Mouse (Mus musculus): ENCODE measurements around the gene Gm17651. TPM values are rescaled to one million over a fixed set of nuclear protein-coding genes. Genes with fewer than 3 reads are reported as not detected.

Gene Gm17651
- polyA plus RNA-seq, 1 experiment from 2014 or later = not detected

- no peak overlapping the region for H3K9ac ChIP-seq
- ATAC-seq (ENCODE audit: insufficient read depth, low FRiP score, low read depth) = no peak
Measured at GRCm38 (mm10) chr3:97648518-97648917, 26.0 kb downstream of the Gm17651 start.

DNA sequence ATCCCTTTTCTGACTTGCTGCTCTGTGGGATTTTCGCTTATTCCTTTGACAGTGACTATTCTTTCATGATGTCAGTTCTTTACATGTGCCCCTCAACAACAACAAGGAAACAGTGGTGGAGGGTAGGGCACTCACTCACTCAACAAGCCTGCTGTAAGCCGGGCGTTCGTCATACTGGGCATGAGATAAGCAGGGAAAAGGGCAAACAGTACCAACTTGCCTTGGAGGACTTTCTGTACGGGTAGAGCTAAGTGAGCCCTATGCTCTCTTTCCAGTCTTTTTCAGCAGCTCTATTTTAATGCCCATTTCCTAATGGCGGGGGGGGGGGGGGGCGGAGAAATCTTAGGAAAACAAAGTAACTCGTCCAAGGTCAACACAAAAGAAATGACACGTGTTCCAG, 32.5 kb downstream of the Gm17651 start:
- no peak overlapping the region for H3K4me2 ChIP-seq
- no peaks in the 10 kb centered on the region for H3K36me3 ChIP-seq
- no peaks in the 10 kb centered on the region for H3K27me3 ChIP-seq (replicated peaks)
- no peak overlapping the region for H3K9ac ChIP-seq
- ATAC-seq (ENCODE audit: insufficient read depth, low FRiP score, low read depth) = no peak
- H3K4me3 ChIP-seq (replicated peaks) = no peak overlapping the region
- 75% methylated on average over 9 of the region's 9 CpGs for WGBS
- no peaks in the 10 kb centered on the region for H3K9me3 ChIP-seq
- H3K27ac ChIP-seq = no peak overlapping the region
- no peaks in the 10 kb centered on the region for H3K4me1 ChIP-seq

More at GRCm38 (mm10) chr3:97648518-97648917, 26.0 kb downstream of the Gm17651 start:
- no peak overlapping the region for H3K4me3 ChIP-seq (replicated peaks)
- H3K9me3 ChIP-seq = no peaks in the 10 kb centered on the region
- no peaks in the 10 kb centered on the region for H3K36me3 ChIP-seq
- no peaks in the 10 kb centered on the region for H3K27me3 ChIP-seq (replicated peaks)
- no peak overlapping the region for H3K27ac ChIP-seq
- H3K4me1 ChIP-seq = no peaks in the 10 kb centered on the region
- H3K4me2 ChIP-seq = no peak overlapping the region
- WGBS = 35% methylated on average over 1 of the region's 1 CpGs

GRCm38 (mm10) chr3:97641396-97641795, 33.1 kb downstream of the Gm17651 start:
- Histone ChIP-seq H3K4me1 (no peaks in the 10 kb centered on the region), H3K9ac (no peak overlapping the region), H3K4me3 (replicated peaks) (no peak overlapping the region), H3K4me2 (no peak overlapping the region), H3K27ac (no peak overlapping the region), H3K36me3 (no peaks in the 10 kb centered on the region), H3K9me3 (no peaks in the 10 kb centered on the region), H3K27me3 (replicated peaks) (no peaks in the 10 kb centered on the region)
- ATAC-seq (ENCODE audit: insufficient read depth, low FRiP score, low read depth) = no peak
- 88% methylated on average over 4 of the region's 4 CpGs for WGBS

GRCm38 (mm10) chr3:97634288-97634761, 40.2 kb downstream of the Gm17651 start:
- Histone ChIP-seq H3K9ac (no peak overlapping the region), H3K27ac (no peak overlapping the region), H3K4me1 (no peaks in the 10 kb centered on the region), H3K27me3 (replicated peaks) (no peaks in the 10 kb centered on the region), H3K4me3 (replicated peaks) (no peak overlapping the region), H3K9me3 (no peaks in the 10 kb centered on the region), H3K36me3 (no peaks in the 10 kb centered on the region), H3K4me2 (no peak overlapping the region)
- WGBS = 46% methylated on average over 3 of the region's 3 CpGs
- no peak; the same call in 1 of the 2 replicates for ATAC-seq (ENCODE audit: insufficient read depth, low FRiP score, low read depth)

- H3K36me3 ChIP-seq = no peaks in the 10 kb centered on the region
- H3K4me3 ChIP-seq (replicated peaks) = no peak overlapping the region
- H3K9ac ChIP-seq = no peak overlapping the region
- H3K9me3 ChIP-seq = no peaks in the 10 kb centered on the region
- peaks cover 4% of the 10 kb centered on the region; the same call in 1 of the 2 replicates for H3K4me1 ChIP-seq
- H3K4me2 ChIP-seq = no peak overlapping the region
- no peaks in the 10 kb centered on the region for H3K27me3 ChIP-seq (replicated peaks)
- WGBS = 66% methylated on average over 4 of the region's 4 CpGs
- H3K27ac ChIP-seq = no peak overlapping the region
- ATAC-seq (ENCODE audit: insufficient read depth, low FRiP score, low read depth) = no peak
Measured at GRCm38 (mm10) chr3:97633456-97633855, 41.0 kb downstream of the Gm17651 start.

GRCm38 (mm10) chr3:97631258-97631860, 43.1 kb downstream of the Gm17651 start:
- 84% methylated on average over 8 of the region's 8 CpGs for WGBS
- no peak for ATAC-seq (ENCODE audit: insufficient read depth, low FRiP score, low read depth)
- H3K27me3 ChIP-seq (replicated peaks) = no peaks in the 10 kb centered on the region
- no peak overlapping the region for H3K4me2 ChIP-seq
- H3K9ac ChIP-seq = no peak overlapping the region
- no peaks in the 10 kb centered on the region for H3K36me3 ChIP-seq
- no peak overlapping the region for H3K4me3 ChIP-seq (replicated peaks)
- H3K9me3 ChIP-seq = no peaks in the 10 kb centered on the region
- no peak overlapping the region for H3K27ac ChIP-seq
- H3K4me1 ChIP-seq = peaks cover 4% of the 10 kb centered on the region; the same call in 1 of the 2 replicates

- no peak overlapping the region for H3K4me3 ChIP-seq (replicated peaks)
- peaks cover 4% of the 10 kb centered on the region; the same call in 1 of the 2 replicates for H3K4me1 ChIP-seq
- no peaks in the 10 kb centered on the region for H3K36me3 ChIP-seq
- no peaks in the 10 kb centered on the region for H3K9me3 ChIP-seq
- no peaks in the 10 kb centered on the region for H3K27me3 ChIP-seq (replicated peaks)
- H3K4me2 ChIP-seq = no peak overlapping the region
- H3K27ac ChIP-seq = no peak overlapping the region
- no peak overlapping the region for H3K9ac ChIP-seq
- no peak for ATAC-seq (ENCODE audit: insufficient read depth, low FRiP score, low read depth)
- WGBS = 90% methylated on average over 4 of the region's 4 CpGs
Measured at GRCm38 (mm10) chr3:97630746-97631145, 43.7 kb downstream of the Gm17651 start.

DNA sequence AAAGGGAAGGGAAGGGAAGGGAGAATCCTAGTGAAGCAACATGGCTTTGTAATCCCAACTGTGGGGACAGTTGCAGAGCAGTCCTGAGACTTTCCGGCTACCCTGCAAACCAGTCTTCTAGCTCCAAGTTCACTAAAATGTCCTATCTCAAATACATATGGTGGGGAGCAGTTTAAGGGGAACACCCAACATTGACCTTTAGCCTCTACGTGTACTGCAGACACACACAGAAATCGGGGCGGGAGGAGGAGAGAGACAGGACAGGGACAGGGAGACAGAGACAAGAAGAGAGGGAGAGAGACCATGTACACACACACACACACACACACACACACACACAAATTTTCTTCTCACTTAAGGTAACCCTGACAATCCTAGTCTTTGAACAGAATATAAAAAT, 44.6 kb downstream of the Gm17651 start:
- Histone ChIP-seq H3K4me3 (replicated peaks) (no peak overlapping the region), H3K36me3 (no peaks in the 10 kb centered on the region), H3K9me3 (no peaks in the 10 kb centered on the region), H3K4me1 (peaks cover 4% of the 10 kb centered on the region; the same call in 1 of the 2 replicates), H3K27ac (no peak overlapping the region), H3K9ac (no peak overlapping the region), H3K4me2 (no peak overlapping the region), H3K27me3 (replicated peaks) (no peaks in the 10 kb centered on the region)
- 88% methylated on average over 4 of the region's 4 CpGs for WGBS
- ATAC-seq (ENCODE audit: insufficient read depth, low FRiP score, low read depth) = no peak

GRCm38 (mm10) chr3:97628391-97629001, 46.0 kb downstream of the Gm17651 start, which contains the start of gene Fmo5:
Gene Fmo5, plus strand, starts transcription at chr3:97628804.
- ATAC-seq (ENCODE audit: insufficient read depth, low FRiP score, low read depth) = peak; percentile 97
- Histone ChIP-seq H3K9me3 (no peaks in the 10 kb centered on the region), H3K4me2 (peak within 1 kb of the TSS; percentile 71), H3K9ac (peak within 1 kb of the TSS; percentile 16; the same call in 1 of the 2 replicates), H3K4me3 (replicated peaks) (peak within 1 kb of the TSS; percentile 49), H3K27ac (peak within 1 kb of the TSS; percentile 53), H3K36me3 (no peaks in the 10 kb centered on the region), H3K27me3 (replicated peaks) (no peaks in the 10 kb centered on the region), H3K4me1 (peaks cover 4% of the 10 kb centered on the region; the same call in 1 of the 2 replicates)
- WGBS = 4% methylated on average over 18 of the region's 18 CpGs

- no peak overlapping the region for H3K9ac ChIP-seq
- peak; percentile 29; the same call in 1 of the 2 replicates for ATAC-seq (ENCODE audit: insufficient read depth, low FRiP score, low read depth)
Measured at GRCm38 (mm10) chr3:97627893-97628292, 46.6 kb downstream of the Gm17651 start.

GRCm38 (mm10) chr3:97624611-97625010, 49.9 kb downstream of the Gm17651 start:
- Histone ChIP-seq H3K4me2 (no peak overlapping the region), H3K27me3 (replicated peaks) (no peaks in the 10 kb centered on the region), H3K36me3 (no peaks in the 10 kb centered on the region), H3K9ac (no peak overlapping the region), H3K27ac (no peak overlapping the region), H3K9me3 (no peaks in the 10 kb centered on the region), H3K4me3 (replicated peaks) (no peak overlapping the region), H3K4me1 (peaks cover 4% of the 10 kb centered on the region; the same call in 1 of the 2 replicates)
- WGBS = 43% methylated on average over 2 of the region's 2 CpGs
- no peak for ATAC-seq (ENCODE audit: insufficient read depth, low FRiP score, low read depth)

More at GRCm38 (mm10) chr3:97627893-97628292, 46.6 kb downstream of the Gm17651 start:
- Histone ChIP-seq H3K4me3 (replicated peaks) (peak overlapping the region; percentile 49), H3K4me1 (peaks cover 4% of the 10 kb centered on the region; the same call in 1 of the 2 replicates), H3K9me3 (no peaks in the 10 kb centered on the region), H3K4me2 (peak overlapping the region; percentile 71), H3K27ac (no peak overlapping the region), H3K27me3 (replicated peaks) (no peaks in the 10 kb centered on the region), H3K36me3 (no peaks in the 10 kb centered on the region)
- 62% methylated on average over 7 of the region's 7 CpGs for WGBS
